Mouse (Mus musculus): Measurements from ENCODE around the gene Wars.

Gene Wars

DNA sequence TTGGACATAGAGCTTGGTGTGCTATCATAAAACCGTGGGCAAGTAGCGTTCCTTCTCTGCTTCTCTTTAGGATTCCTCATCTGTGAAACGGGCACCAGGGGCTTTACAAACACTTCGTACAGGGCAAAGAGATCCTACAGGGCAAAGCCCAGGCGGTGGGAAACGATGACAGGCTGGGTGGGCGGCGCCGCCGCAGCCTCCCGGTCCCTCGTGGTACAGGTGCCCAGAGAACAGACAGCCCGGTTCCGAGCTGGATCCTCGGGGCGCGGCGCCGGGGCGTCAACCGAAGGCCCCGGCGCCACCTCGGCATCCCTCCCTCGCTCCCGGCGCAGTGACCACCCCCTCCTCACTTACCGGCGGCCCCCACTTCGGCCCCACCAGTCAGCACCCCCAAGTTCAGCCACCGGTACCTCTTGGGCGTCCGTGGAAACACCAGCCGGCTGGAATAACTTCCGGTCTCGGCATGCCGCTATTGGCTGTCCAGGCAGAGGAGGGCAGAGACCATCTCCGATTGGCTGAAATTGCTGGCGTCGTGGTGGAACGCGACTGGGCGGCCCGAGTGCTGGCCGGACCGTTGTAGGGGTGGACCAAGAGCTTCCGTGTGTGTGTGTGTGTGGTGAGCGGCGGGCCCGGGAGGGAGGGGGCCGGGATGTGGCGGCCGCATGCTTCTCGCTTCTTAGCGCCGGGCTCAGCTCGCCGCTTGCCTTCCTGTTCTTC, at the start of gene Wars:
Gene Wars, minus strand, starts transcription at position 460 of the 717 bp plus-strand sequence.
- DNase-seq: peak; percentile 90

DNA sequence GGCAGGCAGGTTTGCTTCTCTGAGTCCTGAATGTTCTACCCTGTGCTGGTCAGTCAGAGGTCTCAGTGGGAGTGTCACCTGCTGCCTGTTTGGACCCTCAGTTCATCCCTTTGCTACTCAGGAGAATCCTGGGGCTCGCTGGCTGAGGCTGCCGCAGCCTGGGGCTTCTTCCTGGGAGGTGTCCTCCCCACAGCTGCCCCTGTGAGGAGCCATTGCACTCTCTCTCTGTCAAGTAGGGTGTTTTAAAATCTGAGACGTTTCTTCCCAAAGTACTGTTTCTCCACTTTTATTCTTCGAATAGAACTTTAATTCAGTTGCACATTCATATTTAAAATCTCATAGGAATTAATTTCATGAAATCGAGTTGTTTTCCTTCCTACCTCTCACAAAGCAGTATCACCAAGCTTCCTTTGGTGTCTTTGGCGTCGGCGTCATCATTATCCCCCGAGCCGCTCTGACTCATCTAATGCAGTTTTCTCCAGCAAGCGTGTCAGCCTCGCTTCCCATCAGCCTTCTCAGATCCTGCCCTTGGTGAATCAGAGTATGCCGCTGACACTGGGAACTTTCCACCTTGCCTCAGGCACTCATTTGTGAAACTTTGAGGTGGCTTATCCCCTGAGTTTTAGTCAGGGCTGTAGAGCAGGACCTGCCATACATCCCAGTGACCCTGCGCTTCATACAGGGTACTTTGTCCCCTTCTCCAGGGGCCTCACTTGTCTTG, 48.4 kb upstream of the Wars start:
- no peak for DNase-seq

DNA sequence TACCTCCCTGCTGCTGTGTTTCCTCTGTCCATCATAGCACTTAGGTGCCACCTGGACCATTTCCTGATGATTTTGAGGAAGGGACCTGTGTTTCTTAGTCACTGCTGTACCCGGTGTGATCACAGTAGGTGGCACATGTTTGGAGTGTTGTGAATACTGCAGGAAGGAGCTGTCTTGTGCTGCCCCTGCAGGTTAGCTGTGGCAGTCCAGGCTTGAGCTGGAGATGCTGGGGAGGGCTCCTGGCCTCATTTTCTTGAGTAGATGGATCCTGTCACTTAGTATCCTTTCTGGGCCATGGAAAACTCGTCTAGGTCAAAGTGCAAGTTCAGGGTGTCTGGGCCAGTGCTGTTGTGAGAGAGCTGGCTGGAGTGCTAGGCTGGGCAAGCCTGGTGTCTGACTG, 47.3 kb upstream of the Wars start:
- no peak for DNase-seq

DNA sequence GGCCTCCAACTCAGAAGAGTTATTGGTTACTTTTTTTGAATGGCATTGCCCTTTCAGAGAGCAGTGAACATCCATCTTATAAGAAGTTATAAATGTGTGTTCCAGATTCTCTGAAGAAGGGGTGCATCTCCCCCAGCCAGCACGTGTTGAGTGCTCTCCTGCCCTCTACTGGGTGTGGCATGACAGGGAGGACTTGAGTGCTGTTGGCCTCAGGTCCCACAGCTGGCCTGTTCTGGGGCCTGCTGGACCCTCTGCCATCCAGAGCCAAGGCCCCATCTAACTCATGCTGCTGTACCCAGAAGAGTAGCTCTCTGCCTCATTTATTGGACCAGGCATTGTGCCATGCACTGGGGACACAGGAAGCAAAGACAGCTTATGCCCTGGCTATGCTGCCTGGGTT, 46.3 kb upstream of the Wars start:
- DNase-seq: peak; percentile 55

DNA sequence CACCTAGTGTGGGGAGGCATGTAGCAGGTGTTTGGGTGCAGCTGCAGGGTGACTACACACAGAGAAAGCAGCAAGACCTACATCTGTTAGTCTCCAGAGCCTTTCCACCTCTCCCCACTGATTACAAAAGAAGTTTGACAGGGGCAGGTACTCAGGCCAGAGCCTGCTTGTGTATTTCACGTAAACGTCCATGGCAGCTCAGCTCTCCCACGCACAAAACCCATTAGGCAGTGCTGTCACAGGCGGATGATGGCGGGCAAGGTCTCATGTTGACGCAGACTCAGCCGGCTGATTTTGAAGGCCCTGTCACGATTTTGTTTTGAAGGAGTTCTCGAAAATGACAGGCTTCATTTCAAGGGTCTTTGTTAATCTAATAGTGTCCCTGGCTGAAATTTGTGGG, 45.3 kb upstream of the Wars start:
- peak; percentile 35 for DNase-seq

DNA sequence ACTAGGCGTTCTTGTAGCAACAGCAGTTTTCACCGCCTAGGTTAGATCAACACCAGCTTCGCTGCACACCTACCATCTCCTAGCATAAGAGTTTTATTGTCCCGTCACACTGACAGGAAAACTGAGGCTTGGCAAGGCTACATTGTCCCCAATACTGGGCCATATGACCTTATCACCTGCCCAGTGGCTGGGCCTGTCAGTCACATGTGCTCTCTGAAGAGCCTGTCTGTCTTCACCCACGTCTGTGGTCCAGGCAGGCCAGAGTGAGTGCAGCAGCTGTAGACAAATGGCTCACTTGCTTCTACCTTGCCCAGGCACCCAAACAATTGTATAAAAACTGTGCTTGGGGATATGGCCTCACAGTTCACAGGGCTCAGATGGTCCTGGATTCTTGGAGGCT, 44.9 kb upstream of the Wars start:
- DNase-seq: no peak

DNA sequence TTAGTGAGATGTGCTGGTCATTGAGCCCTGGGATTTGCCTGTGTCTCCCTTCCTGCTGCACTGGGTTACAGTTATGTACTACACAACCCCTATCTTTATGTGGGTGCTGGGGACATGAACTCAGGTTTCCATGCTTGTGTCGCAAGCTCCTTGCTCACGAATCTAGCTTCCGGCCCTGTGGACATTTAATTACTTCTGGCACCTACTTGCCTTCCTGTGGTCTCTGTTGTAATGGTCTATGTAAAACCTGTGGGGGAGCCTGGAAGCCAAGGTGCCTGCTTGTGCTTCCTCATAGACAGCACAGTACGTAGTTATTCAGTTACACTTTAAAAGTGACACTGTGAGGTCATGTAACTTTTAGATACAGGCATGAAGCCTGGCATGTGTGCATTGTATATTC, 43.5 kb upstream of the Wars start:
- DNase-seq: no peak

DNA sequence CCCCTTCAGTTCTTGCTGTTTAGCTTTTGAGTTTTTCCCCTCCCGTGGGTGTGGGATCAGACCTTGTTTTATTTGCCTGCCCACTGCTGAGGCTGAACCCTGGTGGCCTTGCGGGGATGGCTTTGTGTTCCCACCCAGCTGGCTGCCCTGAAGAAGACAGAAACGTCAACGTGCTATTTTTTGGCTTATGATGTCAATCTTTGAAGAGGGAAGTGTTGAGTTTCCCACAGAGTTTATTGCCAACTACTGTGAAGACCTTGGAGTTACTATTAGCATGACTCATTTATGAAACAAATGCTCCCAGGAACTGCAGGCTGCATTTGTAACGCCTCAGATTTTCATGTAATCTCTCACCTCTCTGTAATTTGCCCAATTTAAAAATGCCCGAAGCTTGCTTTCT, 42.9 kb upstream of the Wars start:
- no peak for DNase-seq

DNA sequence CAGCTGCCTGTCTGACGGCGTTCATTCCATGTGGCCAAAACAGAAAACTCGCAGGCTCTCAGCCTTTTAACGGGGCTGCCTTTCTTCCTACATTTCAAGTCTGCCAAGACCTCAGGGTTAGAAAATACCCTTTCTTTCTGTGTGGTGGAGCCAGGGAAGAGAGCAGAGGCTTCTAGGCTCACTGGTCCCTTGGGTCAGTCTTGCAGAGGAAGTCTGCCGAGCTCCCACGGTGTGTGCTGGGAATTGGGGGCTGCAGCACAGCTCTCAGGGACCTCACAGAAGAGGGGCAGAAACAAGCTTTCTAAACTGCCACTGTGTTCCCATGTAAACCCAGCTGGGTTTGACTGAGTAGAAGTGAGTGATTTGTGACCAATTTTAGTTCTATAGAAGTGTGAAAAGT, 40.3 kb upstream of the Wars start:
- no peak for DNase-seq

DNA sequence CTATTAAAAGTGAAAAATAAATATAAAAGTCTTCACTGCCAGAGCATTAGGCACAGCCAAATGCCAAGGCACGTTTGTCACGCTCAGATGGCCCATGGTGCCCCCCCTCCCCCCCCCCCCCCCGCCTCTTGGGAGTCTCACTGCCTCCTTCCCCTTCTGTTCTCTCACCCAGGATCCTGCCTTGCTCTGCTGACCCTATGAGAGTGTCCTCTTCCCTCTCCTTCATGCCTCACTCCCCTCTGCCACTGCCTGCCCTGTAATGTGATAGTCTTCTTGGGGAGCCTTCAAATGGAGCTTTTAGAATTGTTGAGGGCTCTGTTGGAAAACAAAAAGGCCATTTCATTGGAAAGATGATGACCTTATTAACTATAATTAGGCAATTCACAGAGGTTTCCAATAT, 38.1 kb upstream of the Wars start:
- DNase-seq: no peak

DNA sequence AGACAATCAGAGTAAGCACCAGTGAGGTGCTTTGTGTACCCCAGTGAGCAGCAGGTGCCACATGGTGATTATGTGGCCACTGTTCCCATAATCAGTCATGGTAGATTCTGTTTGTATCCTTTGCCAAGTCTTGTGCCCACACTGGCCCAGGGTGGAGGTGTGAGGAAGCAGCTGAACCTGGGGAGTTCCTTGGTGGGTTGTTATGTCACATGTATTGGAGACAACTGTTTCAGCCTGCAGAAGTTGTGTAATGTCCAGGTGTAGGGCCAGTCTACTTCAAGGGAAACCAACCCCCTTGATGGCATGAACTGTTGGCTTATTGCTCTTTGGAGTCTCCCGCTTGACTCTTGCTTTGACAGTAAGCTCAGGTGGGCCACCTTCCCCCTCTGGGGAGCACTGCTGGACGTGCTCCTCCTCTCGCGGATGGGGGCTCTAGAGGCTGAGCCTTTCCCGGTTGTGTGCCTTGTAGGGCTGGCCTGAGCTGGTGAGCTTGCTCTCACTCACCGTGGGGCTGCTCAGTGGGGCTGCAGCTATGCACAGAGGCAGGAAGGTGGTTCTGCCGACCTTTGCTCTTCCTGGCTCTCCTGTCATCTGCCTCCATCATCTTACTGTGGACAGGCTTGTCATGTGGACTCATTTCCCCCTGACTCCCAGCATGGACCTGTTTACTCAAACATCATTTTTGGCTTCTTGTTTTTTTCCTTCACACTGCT, 37.5 kb upstream of the Wars start:
- no peak for DNase-seq

DNA sequence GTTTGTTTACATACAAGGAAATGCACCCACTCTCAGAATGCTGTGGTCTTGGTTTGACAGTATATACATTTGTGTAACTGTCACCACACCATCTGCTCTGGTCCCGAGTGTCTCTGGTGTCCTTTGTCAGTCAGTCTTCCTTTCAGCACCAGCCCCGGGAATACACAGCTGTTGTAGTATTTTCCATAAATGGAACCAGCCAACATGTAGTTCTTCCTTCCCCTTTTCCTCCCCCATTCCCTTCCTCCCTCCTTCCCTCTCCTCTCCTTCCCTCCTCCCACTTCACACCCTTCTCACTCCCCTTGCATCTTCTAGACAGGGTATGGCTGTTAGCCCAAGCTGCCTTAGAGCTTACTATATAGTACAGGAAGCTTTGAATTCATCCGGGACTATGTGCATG, 35.5 kb upstream of the Wars start:
- DNase-seq: no peak

DNA sequence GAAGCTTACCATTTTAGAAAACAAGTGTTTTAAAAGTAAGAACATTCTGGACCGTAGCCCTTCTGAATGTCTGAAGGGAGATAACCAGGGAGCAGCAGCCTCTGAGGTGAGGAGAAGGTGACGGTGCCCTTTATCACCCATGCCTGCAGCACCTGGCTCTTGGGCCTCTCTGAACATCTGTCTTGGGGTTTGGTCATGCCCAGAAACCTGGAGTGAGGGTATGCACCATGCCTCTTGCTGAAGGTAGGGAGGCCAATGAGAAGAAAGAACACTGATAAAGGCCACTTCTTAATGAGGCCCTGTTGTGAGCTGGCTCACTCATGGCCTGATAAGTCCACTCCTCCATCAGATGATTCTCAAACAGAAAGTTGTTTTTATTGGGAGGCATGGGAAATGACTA, 34.3 kb upstream of the Wars start:
- DNase-seq: no peak

DNA sequence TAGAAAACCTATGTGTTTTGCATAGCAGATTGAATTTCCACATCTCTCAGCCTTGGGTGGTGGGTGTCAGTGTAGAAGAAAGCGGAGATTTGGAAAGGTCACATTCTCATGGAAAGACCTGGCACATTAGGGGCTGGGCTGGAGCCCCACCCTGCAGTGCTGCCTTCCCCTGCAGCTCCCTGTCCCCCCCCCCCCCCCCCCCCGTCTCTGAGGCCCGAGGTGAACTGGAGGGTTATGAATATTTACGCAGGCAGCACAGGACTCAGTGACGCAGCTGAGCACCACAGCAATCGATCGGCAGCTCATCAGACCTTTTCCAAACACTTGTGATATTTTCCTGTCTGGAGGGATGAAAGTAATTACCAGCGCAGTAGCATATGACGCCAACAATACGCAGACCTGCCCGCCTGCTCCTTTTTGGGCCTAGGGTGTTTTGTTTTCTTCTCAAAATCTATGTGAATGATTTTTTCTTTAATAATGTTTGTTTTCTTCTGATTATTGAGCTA, 32.7 kb upstream of the Wars start:
- DNase-seq: no peak

DNA sequence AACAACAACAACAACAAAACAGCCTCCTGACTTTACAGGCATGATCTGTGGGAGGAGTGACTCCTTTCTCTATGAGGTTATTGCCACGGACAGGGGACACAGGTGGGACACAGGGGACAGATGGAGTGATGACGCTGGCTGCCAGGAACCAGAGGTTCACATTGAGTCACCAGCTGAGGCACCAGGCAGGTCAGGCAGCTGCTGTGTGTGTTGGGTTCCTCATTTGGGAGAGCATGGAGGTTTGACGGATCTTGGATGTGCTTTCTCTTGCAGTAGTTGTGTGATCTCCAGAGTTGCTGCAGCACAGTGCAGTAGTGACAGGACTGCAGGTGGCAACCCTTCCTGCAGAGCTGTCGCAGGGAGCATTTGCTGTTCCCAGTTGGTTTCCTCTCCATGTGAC, 24.8 kb upstream of the Wars start:
- DNase-seq: no peak

DNA sequence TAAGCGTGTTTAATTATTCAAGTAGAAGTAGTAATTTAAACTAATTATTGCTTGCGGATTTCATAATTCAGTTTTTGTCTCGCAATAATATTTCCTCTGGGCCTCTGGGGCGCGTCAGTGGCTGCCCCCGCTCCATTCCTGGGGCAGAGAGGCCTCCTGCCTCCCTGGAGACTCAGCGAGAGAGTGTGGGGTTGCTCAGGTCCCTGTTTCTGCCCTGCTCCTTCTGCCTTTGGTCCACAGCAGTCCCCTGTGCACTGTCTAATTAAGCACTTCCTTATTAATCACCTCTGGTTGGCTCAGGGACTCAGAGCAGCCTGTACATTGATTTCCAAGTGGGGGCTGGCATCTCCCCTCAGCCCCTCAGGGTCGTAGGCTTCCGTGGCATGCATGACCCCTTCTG, 23.5 kb upstream of the Wars start:
- DNase-seq: no peak

DNA sequence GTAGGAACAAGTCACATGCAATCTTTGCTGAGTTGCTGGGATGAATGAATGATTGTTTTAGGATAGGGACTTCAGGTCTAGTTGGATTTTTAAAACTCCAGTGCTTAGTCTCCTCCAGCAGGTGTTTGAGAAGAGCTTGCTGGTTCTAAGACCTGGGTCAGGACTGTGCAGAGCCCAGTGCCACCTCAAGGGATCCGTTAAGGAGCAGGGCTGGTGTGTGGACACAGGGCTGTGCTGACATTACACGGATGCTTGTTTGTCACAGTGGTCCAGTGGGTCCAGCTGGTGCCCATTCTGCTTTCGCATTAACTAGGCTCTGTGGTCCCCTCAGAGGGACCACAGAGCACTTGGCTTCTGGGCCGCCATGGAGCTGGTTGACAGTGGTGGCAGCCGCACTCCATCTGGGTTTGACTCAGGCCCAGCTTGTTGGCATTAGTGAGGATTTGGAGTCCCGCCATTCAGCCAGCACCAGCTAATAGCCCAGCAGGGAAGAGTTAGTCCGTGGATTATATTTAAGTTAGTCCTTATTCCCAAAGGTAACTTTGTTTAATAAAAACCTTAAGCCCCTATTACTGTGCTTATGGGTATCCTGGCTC, 22.6 kb upstream of the Wars start:
- no peak for DNase-seq

DNA sequence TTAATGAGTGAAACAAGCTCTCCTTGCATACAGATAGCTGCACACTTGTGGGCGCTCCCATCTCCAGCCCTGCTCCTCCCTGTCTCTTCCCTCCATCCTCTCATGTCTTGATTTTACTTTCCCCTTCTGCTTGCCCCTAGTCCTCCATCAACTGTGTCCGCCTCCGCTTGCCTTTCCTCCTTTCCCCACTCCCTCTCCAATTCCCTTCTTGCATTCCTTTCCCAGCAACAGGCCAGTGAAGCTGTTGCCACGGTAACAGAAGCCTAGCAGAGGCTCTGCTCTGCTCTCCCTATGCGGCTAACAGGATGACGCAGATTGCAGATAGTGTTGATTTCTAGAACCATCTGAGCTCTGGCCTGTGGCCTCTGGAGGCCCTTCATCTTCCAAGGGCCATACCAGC, 21.9 kb upstream of the Wars start:
- no peak for DNase-seq

DNA sequence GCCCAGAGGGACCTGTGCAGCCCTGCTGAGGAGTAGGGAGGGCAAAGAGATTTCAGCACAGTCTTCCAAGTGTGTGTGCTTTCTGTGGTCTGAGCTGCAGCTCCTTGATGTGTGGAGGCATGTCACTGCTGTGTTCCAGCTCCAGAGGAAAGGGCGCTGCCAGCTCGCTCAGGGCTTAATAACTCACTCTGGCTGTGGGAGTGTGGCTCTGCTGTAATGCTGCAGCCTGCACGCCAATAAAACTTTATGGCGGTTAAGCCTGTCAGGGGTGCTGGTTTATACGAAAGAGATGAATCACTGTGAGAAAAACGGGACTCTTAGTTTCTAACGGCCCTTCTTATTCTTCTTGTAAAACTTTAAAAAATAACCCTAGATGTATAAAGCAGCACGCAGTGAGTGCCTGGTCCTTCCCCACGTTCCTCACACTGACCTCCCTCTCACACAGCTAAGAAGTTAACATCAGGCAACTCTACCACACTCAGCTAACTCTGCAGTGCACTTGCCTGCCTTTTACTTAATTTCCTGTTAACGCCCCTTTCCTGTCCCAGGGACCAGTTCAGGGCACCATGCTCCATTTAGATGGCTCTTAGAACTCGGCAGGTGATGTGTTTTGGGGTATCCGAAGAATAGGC, 20.9 kb upstream of the Wars start:
- DNase-seq: no peak

DNA sequence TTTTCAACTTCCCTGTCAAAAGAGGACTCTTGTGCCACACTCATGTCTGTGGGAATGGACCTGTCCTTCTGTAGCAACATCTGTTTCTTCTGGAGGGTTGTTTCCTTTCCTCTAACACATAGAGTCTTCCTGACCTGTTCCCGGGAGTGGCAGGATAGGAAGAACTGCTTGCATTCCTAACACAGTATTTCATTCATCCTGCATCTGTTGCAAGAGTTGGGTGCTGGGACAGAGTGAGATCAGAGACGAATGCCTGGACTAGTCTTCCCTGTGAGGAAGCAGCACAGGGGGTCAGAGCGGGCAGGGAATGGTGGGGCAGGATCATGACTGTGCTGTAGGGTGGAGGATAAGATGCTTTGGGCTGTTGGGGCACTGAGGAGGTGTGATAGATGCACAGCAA, 20.2 kb upstream of the Wars start:
- no peak for DNase-seq

DNA sequence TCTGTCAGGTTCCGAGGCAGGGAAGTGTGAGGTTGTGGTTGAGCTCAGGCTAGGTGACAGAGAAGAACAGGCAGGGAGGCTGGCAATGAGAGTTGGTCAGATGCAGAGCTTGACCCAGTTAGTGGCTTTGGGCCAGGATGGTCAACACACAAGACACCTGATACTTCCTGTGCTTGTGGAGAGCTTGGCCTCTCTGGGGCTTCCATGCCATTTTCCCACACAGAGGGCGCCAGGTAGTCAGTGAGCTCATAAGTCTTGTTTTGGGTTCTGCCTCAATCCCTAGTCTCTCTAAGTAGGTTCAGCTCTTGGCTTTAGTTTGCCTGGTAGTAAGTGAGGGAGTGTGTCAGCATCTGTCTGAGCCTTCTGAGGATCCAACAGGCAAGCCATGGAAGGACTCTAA, 18.5 kb upstream of the Wars start:
- DNase-seq: no peak

DNA sequence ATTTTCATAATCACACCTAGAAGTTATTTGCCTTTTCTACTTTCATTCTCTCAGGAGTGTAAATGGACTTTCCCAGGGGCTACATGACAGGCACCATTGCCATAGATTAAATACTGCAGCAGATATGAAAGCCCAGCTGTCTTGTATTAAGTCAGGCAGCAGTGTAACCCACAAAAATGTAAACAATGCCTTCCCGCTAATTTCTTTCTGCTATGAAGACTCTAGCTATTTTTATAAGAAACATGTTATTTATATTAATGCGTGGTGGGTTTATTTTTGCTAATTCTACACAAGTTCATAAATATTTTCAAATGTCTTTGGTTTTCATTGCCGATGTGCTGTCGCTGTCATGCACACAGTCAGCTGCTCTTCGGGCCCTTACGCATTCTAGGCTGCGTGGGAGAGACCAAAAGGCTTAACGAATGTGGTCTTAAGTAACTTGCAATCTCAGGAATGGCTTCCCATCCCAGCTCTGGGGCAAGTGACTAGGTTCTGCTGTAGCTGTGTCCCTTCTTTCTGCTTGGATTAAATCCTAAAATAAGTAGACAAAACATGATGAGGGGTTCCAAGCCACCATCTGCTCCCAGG, 16.0 kb upstream of the Wars start:
- no peak for DNase-seq

DNA sequence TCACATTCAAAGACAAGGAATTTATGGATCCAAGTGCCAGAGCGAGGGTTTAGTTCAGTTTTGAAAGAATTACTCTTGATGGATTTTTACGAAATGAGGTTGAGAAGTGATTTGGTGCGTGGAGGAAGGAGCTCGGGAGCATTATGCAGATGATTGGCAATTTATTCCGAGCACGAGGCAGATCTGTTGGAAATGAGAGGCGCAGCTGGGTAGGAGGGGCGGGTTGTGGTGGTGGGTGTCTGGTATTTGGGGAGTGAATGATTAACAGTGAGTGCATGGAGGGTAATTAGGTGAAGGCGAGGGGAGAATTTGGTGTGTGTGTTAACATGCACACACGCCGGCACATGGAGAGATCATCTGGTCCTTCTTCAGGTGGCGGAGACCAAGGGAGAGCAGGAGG, 12.4 kb upstream of the Wars start:
- DNase-seq: no peak

Measured in thymus, postnatal 4 days (tissue).